Mouse (Mus musculus) CH12.LX (cell line): ENCODE data around the gene Epc2.

Experiments
- CTCF ChIP-seq, 2 experiments: IDR thresholded peaks in 1 of 2; conservative IDR thresholded peaks in 1 of 2; 2 replicates each; pipeline ENCODE4 v1.5.1; 2011 to 2012; ENCODE audit warnings: low read depth in 2 of 2, low read length in 2 of 2, improper control_type of control experiment in 1 of 2, inconsistent platforms in 1 of 2, mild to moderate bottlenecking in 1 of 2, moderate library complexity in 1 of 2
- EP300 ChIP-seq: IDR thresholded peaks from 2 replicates; pipeline ENCODE4 v1.6.1; 2011; ENCODE audit warnings: low read length, improper control_type of control experiment
- MEF2A ChIP-seq: IDR thresholded peaks from 2 replicates; pipeline ENCODE4 v1.6.1; 2014; ENCODE audit warnings: low read depth, mild to moderate bottlenecking, inconsistent platforms, low read length, improper control_type of control experiment, borderline replicate concordance
- NELFE ChIP-seq: IDR thresholded peaks from 2 replicates; pipeline ENCODE4 v1.6.1; 2011; ENCODE audit warnings: low read depth, low read length, improper control_type of control experiment
- NRF1 ChIP-seq: IDR thresholded peaks from 2 replicates; pipeline ENCODE4 v1.6.1; 2014; ENCODE audit warnings: low read depth, mild to moderate bottlenecking, inconsistent platforms, low read length, improper control_type of control experiment, moderate library complexity
- POLR2A ChIP-seq: IDR thresholded peaks from 2 replicates; pipeline ENCODE4 v1.6.1; 2011; ENCODE audit warnings: low read depth, mild to moderate bottlenecking, improper control_type of control experiment, low read length
- POLR2AphosphoS2 ChIP-seq: IDR thresholded peaks from 2 replicates; pipeline ENCODE4 v1.6.1; 2011; ENCODE audit warnings: low read depth, low read length, improper control_type of control experiment
- RAD21 ChIP-seq: IDR thresholded peaks from 2 replicates; pipeline ENCODE4 v1.6.1; 2011; ENCODE audit warnings: low read depth, mild to moderate bottlenecking, low read length, improper control_type of control experiment, moderate library complexity
- RCOR1 ChIP-seq: conservative IDR thresholded peaks from 2 replicates; pipeline ENCODE4 v1.6.1; 2012; ENCODE audit warnings: low read depth, mild to moderate bottlenecking, inconsistent platforms, low read length, improper control_type of control experiment
- TCF12 ChIP-seq: IDR thresholded peaks from 2 replicates; pipeline ENCODE4 v1.6.1; 2014; ENCODE audit warnings: low read depth, mild to moderate bottlenecking, inconsistent platforms, low read length, improper control_type of control experiment
- USF1 ChIP-seq: IDR thresholded peaks from 2 replicates; pipeline ENCODE4 v1.6.1; 2014; ENCODE audit warnings: low read depth, mild to moderate bottlenecking, inconsistent platforms, low read length, improper control_type of control experiment
- ZC3H11A ChIP-seq: IDR thresholded peaks from 2 replicates; pipeline ENCODE4 v1.6.1; 2012; ENCODE audit warnings: low read depth, mild to moderate bottlenecking, inconsistent platforms, low read length, improper control_type of control experiment

DNA sequence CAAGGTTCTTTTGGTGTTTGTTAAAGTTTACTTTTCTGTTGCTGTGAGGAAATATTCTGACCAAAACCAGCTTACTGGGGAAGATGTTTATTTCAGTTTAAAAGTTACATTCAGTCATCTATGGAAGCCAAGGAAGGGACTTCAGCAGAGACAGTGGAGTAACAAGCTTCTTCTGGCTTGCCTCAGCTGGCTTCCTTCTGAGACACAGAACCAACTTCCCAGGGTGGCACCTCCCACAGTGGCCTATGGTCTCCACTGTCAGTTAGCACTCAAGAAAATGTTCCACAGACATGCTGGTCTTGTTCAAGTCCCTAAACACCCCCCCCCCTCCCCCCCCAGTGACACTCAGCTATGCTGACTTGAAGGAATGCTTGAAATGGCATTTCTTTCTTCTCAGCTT lies 30.9 kb downstream of the Epc2 start:
- TF ChIP-seq USF1 (no peak), POLR2A (no peak), CTCF (conservative IDR thresholded peaks at IDR 0.05 in 1 of 2, IDR thresholded peaks at IDR 0.05 in 1 of 2; ENCODE audit: low read depth in 2 of 2, low read length in 2 of 2) (no peak), RCOR1 (no peak), EP300 (no peak), MEF2A (no peak), POLR2AphosphoS2 (no peak), NRF1 (no peak), ZC3H11A (no peak), NELFE (no peak), RAD21 (no peak), TCF12 (no peak)
